Mouse (Mus musculus): ENCODE data around the gene Uaca.
A peak's percentile ranks its signal among the peaks of the same experiment; 100 is the strongest.

Gene Uaca

DNA sequence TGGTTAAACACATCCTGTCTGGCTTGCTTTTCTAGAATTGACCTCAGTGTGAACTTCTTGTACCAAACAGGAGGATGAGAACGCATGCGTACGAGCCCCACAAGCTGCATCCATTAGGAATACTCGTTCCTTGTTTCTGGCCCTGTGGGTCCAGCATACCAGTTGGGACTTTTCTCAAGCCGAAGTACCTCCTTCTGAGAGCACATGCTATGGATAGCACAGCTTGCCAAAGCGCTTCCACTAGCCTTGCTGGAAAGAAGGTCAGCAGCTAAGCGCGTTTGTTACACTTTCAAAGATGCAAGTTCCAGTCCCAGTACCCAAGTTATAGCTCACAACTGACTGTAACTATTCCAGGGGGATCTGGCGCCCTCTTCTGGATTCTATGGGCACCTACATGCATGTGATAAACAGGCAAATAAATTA lies 93.1 kb downstream of the Uaca start:
- DNase-seq = no peak

DNA sequence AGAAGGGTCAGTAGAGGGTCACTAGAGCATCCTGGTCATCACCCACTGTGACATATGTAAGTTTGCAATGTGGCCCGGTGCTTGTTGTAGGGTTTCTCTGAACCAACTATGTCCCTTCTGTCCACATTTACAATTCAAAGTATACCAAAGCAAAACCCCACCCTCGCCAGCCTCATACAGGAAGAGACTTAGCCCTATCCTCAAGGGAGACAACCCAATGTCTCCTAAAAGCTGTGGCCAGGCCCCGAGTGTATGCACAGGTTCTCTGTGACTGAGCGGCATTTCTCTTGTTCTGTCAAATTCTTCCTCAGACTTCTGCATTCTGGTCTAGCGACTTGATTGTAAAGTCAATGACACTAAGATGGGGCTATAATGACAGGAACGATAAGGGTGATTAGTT lies 99.2 kb downstream of the Uaca start:
- no peak for DNase-seq

DNA sequence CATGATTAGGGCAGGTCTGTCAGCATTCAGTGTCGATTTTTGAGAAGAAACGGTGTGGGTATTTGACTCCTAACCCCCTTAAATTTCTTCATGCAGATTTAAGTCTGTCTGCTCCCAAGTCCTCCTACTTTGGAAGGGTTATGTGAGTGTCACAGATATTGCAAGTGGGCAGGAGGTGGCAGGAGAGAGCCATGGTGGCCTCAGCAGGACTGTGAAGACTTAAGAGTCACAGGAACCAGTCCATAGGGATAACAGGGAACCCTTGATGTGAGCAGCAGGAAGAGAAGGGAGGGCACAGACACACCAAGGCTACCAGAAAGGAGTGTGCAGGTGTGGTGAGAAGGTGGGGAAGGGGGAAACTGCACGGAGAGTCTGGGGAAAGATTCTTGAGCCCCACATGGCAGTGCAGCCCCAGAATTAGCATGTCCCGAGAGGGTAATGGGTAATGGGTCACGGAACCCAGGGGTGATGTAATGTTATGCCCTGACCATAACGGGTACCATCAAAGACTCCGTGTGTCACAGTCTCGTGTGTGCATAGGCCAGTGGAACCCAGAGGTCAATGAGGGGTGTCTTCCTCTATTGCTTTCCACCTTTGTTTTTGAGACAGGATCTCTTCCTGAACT lies 101.3 kb downstream of the Uaca start:
- peak; percentile 29 for DNase-seq

DNA sequence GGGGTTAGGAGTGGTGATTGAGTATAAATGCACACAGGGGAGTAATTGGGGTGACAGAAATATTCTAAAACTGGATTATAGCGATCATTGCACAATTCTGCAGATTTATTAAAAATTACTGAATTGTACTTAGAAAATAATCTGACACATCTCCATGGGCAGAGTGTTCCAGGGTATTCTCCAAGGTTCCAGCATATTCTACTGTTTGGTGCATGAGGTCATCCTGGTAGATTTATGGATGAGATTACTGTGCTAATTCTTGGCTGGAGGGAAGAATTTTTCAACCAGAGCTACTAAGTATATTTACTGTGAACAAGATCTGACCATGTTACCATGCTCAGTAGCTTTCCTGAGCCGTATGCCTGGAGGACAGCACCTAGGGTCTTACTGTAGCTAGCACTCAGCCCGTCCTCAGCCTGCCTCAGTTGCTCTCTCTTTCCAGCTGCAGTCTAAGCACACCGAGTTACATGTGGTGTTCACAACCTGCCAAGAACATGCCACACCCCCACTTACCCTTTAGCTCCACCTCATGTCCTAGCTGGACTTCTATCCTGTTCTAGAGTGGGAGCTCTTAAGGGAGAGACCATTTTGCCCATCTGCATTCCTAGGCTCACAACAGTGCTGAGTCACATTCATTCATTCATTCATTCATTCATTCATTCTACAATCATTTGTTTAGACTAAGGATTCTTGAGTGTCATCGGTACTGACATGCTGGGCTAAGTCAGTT lies 104.1 kb downstream of the Uaca start:
- DNase-seq = no peak

DNA sequence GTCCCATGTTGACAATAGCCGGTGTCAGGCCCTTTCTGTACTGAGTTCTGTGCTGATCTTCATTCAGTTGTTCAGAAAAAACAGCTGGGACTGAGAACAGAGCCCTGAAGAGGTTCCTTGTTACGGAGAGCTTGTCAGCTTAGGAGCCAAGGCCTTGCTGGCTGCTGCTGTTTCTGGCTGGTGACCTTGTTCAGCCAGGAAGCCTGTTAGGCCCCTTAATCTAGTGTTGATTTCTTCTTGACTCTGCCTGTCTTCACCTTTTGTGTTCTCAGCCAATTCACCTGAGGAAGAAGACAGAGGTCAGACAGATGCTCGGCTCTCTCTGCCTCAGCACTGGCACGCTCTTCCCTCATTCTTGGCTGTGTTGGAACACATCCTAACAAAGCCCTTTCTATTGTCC lies 104.9 kb downstream of the Uaca start:
- no peak for DNase-seq

- DNase-seq = no peak
Observed at GRCm38 (mm10) chr9:60899797-60900459, 105.6 kb downstream of the Uaca start.

DNA sequence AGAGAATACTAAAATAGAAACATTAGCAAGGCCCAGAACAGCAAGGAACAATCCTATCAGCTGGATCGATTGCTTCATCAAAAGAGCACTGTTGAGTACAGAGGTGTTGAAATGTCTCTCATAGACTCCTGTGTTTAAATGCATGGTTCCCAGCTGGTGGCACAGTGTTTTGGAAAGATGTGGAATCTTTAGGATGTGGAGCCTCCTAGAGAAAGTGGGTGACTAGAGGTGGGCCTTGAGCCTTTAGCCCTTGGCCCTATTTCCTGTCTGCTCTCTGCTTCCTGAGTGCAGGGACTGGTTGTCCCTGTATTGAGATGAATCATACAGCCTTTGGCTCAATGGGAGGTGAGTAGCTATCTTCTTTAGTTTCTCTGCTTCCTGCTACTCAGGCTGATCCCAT lies 117.9 kb downstream of the Uaca start:
- no peak for DNase-seq

GRCm38 (mm10) chr9:60913626-60914025 lies 119.3 kb downstream of the Uaca start:
- no peak for DNase-seq

DNA sequence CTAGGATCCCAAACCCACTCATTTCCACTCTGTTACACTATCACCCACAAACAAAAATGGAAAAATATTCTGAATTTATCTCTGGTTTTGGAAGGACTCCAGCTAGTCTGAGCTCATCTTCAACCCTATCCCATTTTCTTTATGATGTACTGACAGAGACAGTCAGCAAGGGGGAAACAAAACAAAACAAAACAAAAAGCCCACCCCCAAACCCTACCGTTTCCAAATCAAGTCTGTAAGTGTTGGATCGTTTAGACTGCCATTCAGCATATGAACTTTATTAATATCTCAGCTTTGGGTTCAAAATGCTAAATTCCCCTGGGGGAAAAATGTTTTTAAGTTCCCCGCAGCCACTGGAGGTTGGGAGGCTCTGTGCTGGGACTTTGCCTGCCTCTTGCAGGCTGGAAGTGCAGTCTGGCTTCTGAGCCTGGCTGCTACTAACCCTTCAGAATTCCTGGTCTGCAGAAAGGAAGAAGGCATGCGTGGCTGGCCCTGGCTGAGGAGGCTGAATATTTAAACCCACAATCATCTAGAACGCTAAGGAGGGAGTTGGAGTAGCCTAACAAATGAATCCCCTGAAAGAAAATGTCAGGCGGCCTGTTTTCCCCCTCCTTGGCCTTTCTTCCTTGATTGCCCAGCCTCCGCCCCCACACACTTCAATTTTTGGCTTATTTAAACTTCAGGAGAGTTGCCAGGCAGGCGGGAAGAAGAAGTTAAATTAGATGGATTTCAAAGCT lies 125.8 kb downstream of the Uaca start:
- DNase-seq = no peak

GRCm38 (mm10) chr9:60920673-60921062 lies 126.3 kb downstream of the Uaca start:
- DNase-seq = no peak

GRCm38 (mm10) chr9:60921287-60921686 lies 126.9 kb downstream of the Uaca start:
- DNase-seq = no peak

GRCm38 (mm10) chr9:60921831-60922230 lies 127.5 kb downstream of the Uaca start:
- no peak for DNase-seq

DNA sequence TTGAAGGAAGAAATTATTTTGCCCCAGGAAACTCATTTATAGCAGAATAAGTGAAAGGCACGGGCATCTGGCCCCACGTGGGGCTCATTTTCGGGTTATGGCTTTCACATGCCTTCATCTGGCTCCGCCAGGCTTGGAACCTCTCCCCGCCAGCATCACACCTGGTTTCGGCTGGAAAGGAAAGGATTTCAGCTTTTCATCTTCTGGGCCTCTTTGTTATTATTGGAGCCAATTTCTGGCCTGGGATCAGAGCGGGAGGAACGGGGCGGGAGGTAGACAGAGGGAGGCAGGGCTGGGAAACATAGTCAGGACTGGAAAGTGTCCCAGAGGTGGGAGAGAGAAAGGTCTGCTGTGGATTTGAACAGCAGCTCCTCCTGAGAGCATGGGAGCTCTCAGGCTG lies 132.0 kb downstream of the Uaca start:
- DNase-seq = no peak

DNA sequence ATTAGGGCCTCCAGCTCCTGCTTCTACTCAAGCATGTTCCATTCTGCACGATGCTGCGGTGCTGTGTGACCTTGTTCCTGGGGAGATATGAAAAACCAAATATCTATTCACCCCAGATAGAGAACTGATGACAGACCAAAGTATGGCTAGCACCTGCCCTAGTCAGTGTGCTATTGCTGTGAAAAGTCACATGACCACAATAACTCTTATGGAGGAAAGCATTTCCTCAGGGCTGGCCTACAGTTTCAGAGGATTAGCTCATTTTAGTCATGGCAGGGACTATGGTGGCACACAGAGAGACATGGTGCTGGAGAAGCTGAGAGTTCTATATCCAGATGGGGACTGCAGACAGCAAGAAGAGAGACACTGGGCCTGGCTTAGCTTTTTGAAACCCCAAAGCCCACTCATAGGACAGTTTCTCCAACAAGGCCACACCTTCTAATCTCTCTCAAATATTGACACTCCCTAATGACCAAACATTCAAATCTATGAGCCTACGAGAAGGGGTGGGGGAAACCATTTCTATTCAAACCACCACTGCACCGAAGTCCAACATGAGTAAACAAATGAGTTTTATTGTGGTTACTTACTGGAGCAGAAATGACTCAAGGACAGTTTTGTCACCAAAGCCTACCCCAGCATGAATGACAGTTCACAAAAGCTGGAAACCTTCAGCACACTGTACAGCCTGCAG lies 135.1 kb downstream of the Uaca start:
- no peak for DNase-seq
